Mouse (Mus musculus): ENCODE results near the gene Lrrc27. TPM values are rescaled to one million over a fixed set of nuclear protein-coding genes. Genes with fewer than 3 reads are reported as not detected.

Gene Lrrc27
- 1 to 10 TPM; 2.9 to 4.2 TPM for total RNA-seq (2021)
- long read RNA-seq, experiment 1, partial matches to known transcripts: 1 of 1 reads
- long read RNA-seq, experiment 1, other reads (novel, unspliced or antisense): 0 of 1 reads
- long read RNA-seq, experiment 2, partial matches to known transcripts: 1 of 2 reads
- long read RNA-seq, experiment 2, other reads (novel, unspliced or antisense): 0 of 2 reads

- DNase-seq: peak; percentile 94
These were observed at the start of gene Lrrc27, which contains the start of gene Stk32c for GRCm38 (mm10) chr7:139212754-139213745. TSS of gene Lrrc27 (plus strand) at chr7:139212988. TSS of gene Stk32c (minus strand) at chr7:139213307.

DNA sequence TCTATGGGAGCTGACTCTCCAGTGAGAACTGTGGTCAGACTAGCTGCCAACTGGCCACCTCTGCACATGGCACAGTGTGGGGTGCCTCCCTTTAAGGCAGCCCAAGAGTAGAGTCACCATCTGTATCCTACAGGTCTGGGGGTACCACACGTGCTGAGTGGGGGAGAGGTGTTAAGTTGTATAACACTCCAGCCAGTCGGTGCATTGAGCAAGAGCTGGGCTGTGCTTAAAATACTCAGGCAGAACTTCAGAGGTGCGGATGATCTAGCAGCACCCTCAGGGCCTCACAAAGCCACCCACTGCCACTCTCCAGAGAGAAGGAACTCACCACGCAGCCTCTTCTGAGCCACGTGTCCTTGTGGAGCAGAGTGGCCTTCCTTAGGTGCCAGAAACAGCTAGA, 48.4 kb upstream of the Lrrc27 start:
- no peak for DNase-seq

DNA sequence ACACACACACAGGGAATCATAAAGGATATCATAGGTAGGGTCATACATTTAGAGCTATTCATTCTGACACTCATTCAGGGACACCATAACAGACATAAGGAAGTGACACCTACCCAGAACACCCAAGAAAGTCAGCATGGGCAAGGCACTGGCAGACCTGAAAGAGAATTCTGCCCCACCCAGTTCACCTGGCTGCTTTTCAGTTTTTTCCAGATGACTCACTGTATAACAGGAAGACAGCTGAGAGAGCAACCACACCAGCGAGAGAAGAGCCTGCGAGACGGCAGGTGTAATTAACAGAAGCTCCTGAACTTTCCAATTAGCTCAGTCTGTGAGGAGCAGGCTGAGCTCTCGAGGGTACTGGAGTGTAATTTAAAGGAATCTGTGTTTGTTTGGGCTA, 43.6 kb upstream of the Lrrc27 start:
- no peak for DNase-seq

- no peak for DNase-seq
These were observed 33.5 kb upstream of the Lrrc27 start for GRCm38 (mm10) chr7:139179299-139179698.

DNA sequence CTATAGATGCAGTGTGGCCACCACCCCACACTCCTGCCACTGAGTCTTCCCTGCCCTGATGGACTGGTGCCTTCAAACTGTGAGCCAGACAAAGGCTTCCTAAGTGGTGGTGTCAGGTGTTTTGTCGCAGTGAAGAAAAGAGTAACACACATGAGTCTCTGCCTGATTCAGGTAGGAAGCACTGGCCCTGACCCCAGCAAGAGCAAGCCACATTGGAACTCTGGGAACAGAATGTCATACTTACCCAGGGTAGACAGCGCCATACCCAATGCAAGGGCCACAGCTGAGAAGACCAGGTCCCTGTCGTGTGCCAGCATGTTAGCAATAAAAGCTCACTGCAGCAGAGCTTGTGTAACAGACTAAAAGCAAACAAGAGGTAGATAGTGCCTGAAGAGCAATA, 32.7 kb upstream of the Lrrc27 start:
- no peak for DNase-seq

DNA sequence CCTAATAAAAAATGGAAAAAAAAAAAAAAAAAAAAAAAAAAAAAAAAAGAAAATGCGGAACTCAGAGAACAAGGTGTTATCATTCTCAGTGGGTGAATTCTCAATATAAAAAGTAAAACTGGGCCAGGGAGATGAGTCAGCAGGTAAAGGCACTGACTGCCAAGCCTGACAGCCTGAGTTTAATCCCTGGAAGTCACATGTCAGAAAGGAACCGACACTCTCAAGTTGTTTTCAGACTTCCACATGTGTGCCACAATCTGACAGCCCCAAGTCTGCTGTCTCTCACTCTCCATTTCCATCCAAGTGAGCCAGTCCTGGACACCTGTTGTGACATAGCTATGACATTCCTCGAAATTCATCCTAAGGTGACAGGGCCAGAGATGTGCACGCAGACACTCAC, 28.4 kb upstream of the Lrrc27 start:
- DNase-seq: no peak

DNA sequence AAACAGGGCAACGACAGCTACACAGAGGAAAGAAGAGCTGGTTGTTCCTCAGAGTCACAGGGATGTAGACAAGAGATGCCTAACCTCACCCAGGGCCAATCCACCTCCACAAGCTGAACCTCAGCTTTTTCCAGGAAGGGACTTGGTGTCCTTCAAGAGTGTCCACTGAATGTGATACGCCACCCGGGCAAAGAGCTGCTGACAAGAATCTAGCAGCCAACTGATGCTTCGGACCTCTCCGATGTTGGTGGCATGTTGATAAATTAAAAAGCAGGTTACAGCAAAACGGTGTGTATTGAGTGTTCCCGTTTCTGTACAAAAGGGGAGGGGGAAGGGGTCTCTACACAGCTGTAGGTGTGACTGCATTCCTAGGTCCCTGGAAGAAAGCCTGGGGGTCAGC, 27.9 kb upstream of the Lrrc27 start:
- no peak for DNase-seq

DNA sequence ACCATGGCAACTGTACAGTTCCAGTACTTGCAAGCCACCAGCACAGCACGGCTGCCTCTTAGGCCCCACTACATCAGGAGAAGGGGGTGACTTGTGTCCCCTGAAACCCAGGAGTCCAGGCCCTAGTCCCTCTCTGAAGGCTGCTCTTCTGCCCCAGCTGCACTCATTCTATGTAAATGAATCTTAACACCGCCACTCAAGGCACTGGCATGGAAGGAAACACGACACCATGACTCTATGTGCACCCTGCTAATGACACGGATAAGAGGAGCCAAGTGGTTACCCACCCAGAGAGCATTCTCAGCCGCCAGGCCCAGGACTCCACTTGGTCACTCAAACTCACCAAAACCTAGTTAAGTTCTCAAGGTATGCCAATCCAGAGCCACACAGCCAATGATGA, 26.8 kb upstream of the Lrrc27 start:
- no peak for DNase-seq

DNA sequence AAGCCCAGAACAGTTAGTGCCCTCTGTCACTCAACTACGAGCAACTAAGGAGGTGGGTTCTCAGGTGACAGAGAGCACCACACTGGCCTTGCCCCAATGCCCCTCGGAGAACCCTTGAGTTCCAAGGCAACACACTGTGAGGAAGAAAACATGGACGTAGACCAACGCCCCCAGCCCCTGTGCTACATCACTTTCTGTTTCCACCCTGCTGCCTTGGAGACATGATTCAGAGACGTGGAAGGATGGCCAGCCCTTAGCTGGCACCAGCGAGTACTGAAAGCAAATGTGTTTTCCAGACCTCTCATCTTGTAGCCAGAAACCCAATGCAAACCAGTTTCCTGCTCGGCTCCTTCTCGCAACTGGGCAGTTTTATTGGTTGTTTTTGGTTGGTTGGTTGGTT, 26.4 kb upstream of the Lrrc27 start:
- DNase-seq: no peak

GRCm38 (mm10) chr7:139187277-139187676, 25.5 kb upstream of the Lrrc27 start:
- DNase-seq: no peak

DNA sequence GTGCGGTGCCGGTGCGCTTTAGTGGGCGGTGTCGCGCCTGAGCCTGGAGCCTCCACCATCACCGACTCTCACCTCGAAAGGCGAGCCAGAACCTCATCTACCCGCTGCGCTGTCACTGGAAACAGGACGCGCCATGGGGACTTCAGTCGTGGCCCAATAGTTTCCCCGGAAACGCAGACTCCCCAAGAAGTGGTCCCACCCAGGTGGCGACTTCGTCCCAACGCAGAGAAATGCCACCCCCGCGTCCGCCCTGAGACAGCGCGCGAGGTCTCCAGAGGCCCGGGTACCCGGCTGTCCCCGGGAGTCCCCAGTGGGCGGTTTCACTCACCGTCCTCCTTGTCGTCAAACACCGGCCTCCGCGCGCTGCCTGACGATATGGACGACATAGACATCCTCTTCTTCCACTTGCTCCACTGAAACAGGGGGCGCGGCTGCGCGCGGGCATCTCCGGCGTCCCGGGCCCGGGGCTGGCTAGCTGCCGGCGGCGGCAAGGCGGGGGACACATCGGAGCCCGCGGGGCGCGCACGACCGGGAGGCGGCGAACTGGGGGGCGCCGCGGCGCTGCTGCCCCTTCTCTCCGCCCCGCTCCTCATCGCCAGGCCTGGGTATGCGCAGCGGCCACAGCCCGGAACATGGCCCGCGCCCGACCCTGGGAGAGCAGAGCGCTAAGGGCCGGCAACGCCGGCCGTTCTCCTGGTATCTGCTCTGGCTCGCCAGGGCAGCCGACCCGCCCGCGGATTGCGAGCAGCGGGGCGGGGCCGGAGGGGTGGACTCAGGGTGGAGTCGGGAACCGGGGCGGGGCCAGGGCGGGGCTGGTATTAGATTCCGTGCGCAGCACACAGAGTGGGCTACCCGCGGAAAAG, 24.8 kb upstream of the Lrrc27 start:
- DNase-seq: peak; percentile 86

GRCm38 (mm10) chr7:139188634-139189207, 24.1 kb upstream of the Lrrc27 start:
- peak; percentile 33 for DNase-seq

DNA sequence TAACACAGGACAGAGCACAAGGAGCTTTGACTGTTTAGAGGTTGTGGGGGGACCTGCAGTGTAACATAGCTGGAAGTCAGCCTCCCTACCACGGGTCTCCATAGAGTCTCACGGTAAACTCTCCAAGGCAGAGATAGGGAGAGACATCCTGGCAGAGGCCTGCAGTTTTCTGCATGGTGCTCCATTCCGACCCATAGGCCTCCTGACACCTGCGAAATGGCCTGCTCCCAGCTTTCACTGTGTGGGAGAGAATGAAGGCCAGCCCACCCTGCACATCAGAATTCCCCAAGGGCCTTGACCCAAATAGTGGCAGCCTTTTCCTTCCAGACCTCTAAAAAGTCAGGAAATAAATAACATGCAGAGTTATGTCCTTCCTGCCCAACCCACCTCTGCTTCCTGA, 22.2 kb upstream of the Lrrc27 start:
- no peak for DNase-seq

DNA sequence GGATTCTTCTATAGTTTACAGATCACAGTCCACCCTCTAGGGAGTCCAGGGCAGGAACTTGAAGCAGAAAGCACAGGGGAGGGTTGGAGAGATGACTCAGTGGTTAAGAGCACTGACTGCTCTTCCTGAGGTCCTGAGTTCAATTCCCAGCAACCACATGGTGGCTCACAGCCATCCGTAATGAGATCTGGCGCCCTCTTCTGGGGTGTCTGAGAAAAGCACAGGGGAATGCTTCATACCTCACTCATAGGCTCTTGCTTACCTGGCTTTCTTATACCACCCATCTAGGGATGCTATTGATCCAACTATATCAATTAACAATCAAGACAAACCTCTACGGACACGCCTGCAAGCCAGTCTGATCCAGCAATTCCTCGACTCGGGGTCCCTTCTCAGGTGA, 21.2 kb upstream of the Lrrc27 start:
- no peak for DNase-seq

GRCm38 (mm10) chr7:139197022-139197421, 15.8 kb upstream of the Lrrc27 start:
- DNase-seq: no peak

DNA sequence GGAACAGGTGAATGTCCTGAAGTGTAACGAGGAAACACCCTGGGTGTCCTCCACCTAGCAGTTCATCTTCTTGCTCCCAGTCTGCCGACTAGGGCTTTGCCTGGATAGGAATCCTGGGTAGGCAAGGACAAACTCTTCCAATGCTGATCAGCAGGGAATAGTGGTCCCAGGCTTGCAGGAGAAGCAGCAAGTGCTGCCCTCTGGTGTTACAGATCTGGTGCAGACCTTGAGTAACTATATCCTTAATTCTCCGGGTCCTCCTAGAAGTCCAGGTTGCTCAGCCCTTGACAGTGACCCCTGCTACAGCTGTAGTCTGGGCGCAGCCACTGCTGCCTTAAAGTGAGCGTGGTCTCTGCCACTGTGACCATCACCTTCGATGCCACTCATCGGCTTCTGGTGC, 12.7 kb upstream of the Lrrc27 start:
- DNase-seq: peak; percentile 59

GRCm38 (mm10) chr7:139201209-139201608, 11.6 kb upstream of the Lrrc27 start:
- DNase-seq: no peak

- DNase-seq: peak; percentile 38
These were observed 4.6 kb upstream of the Lrrc27 start for GRCm38 (mm10) chr7:139208023-139208772.

DNA sequence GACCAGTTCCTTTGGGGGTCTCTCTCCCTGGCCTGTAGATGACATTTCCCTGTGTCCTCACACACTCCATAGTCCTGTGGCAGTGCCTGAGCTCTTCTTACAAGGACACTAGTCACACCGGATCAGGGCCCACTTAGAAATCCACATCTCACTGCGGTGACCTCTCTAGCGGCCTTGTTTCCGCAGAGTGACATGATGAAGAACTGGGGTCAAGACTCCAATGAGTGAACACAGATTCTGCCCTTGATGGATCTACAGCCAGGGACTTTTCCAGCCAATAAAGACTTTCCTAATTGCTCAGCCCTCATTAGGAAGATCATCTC, 4.1 kb upstream of the Lrrc27 start:
- DNase-seq: no peak

GRCm38 (mm10) chr7:139211761-139212160, 1.0 kb upstream of the Lrrc27 start:
- no peak for DNase-seq

DNA sequence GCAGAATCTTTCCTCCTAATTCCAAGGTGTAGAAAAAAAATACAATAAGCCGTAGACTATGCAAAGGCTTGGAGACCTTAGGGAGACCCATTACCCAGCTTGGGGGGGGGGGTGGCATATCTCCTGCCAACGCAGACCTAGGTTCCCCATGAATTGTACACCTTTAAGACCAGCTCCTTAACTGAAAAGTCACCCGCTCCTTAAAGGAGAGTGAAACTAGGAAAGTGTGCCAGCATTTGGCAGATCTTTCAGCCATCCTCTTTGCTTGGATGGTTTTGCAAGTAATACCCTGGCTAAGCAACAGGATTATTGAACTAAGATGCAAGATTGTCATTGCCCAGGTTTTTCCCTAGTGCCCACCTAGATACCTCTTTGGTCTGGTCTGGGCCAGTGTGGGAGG, 963 bp downstream of the Lrrc27 start:
- DNase-seq: no peak

GRCm38 (mm10) chr7:139214160-139214559, 1.4 kb downstream of the Lrrc27 start:
- no peak for DNase-seq
